Mouse (Mus musculus) forebrain, postnatal 0 days (tissue): ENCODE results near the gene Flnb. TPM values are rescaled to one million over a fixed set of nuclear protein-coding genes. Genes with fewer than 3 reads are reported as not detected.

ENCODE experiments used
- ATAC-seq: fragments of 200-750 bp; cut with Nextera tagmentation; 2 replicates; pipeline ENCODE4 v1.8.0; 2017; ENCODE audit warnings: mild to moderate bottlenecking, moderate library complexity
- DNase-seq: peaks from one replicate; pipeline ENCODE4 v3.0.0-alpha.2; 2015
- H3K27ac ChIP-seq: fragments of 300-500 bp; sonication (generic); 2 replicates; pipeline ENCODE4 v1.5.1; 2014; ENCODE audit warnings: low read depth, mild to moderate bottlenecking, antibody characterized with exemption, low read length, moderate library complexity, mixed read lengths
- H3K27me3 ChIP-seq: fragments of 300-500 bp; sonication (generic); 2 replicates; pipeline ENCODE4 v1.6.1; 2014; ENCODE audit warnings: mild to moderate bottlenecking, low read length, mixed read lengths; ENCODE audit not compliant: insufficient read depth
- H3K36me3 ChIP-seq: fragments of 300-500 bp; sonication (generic); 2 replicates; pipeline ENCODE4 v1.6.1; 2014; ENCODE audit warnings: mild to moderate bottlenecking, moderate library complexity; ENCODE audit not compliant: insufficient read depth
- H3K4me1 ChIP-seq: fragments of 300-500 bp; sonication (generic); 2 replicates; pipeline ENCODE4 v1.6.1; 2014; ENCODE audit warnings: antibody characterized with exemption; ENCODE audit not compliant: insufficient read depth
- H3K4me2 ChIP-seq: fragments of 300-500 bp; sonication (generic); 2 replicates; pipeline ENCODE4 v1.6.1; 2014; ENCODE audit warnings: low read depth, mild to moderate bottlenecking, moderate library complexity
- H3K4me3 ChIP-seq: fragments of 300-500 bp; sonication (generic); 2 replicates; pipeline ENCODE4 v1.5.1; 2014; ENCODE audit warnings: low read depth, low read length, mixed read lengths
- H3K9ac ChIP-seq: fragments of 300-500 bp; sonication (generic); 2 replicates; pipeline ENCODE4 v1.6.1; 2014; ENCODE audit warnings: mild to moderate bottlenecking
- H3K9me3 ChIP-seq: fragments of 300-500 bp; sonication (generic); 2 replicates; pipeline ENCODE4 v1.6.1; 2016; ENCODE audit warnings: low read length
- CTCF ChIP-seq: sonication (generic); IDR thresholded peaks from 2 replicates; pipeline ENCODE4 v1.5.1; 2016; ENCODE audit warnings: antibody characterized with exemption, control low read depth, low read depth
- WGBS: fragments of 180-500 bp; shearing (Covaris S2); extraction: QIAGEN DNeasy Blood & Tissue Kit; methylation state at CpG from one replicate; pipeline ENCODE4 v1.1.7; 2014; 5-methylcytosine and 5-hydroxymethylcytosine counted together
- polyA plus RNA-seq: library from polyadenylated mRNA; unstranded; fragments of >200 nt; fragmentation: Nextera tagmentation; extraction: Ambion mirVana; gene quantifications from 2 replicates; pipeline ENCODE4 v1.2.1, GENCODE M21; 2015
- total RNA-seq: library from RNA; depleted of rRNA; stranded (reverse); fragments of >200 nt; gene quantifications from 2 replicates; pipeline ENCODE4 v1.2.3, GENCODE M21; 2014

The Flnb gene
- total and polyA plus RNA-seq, 2 experiments from 2014 or later: 2.3 to 22.5 TPM

DNA sequence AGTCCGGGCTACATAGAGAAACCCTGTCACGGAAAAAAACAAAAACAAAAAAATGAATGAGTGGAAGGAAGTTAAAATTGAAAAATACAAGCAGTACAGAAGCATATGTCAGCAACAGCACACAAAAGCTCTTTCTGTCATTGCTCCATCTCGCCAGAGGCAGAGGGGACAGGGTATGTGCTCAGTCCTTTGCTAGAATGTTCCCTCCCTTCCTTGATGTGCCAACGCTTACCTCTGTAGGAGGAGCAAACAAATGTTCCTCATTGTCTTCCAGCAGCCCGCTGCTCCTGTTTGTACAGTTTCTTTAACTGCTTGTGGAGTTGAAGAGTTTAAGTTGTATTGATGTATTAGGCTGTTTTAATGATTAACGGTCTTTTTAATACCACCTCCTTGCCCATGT is 37.3 kb downstream of the Flnb start:
- DNase-seq: no peak

DNA sequence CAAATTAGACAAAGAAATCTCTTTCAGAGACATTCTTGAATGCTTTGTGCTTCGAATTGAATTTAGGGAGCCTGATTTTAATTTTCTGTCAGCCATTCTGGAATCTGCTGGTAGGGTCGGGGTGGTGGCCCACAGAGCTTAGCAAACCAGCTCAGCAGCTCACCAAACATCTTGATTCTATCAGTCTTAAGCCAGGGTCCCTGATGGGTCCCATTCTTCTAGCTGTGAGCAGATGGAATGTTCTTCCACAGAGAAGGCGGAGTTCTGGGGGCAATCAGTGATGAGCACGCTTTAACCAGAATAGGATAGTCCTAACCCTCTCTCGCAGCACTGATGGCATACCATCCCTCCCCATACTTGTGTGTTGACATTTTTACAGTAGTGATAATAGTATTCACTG is 37.7 kb downstream of the Flnb start:
- H3K4me2 ChIP-seq: no peak overlapping the region
- 49% methylated on average over 5 of the region's 5 CpGs for WGBS

More for the DNA sequence above, 37.3 kb downstream of the Flnb start:
- ATAC-seq: no peak
- H3K4me3 ChIP-seq: no peak overlapping the region
- no peaks in the 10 kb centered on the region for H3K36me3 ChIP-seq
- WGBS: 39% methylated on average over 6 of the region's 6 CpGs
- no peak overlapping the region for H3K4me2 ChIP-seq
- no peaks in the 10 kb centered on the region for H3K27me3 ChIP-seq
- TF ChIP-seq CTCF: no peak
- no peak overlapping the region for H3K9ac ChIP-seq
- no peak overlapping the region for H3K27ac ChIP-seq
- no peaks in the 10 kb centered on the region for H3K9me3 ChIP-seq
- H3K4me1 ChIP-seq: no peaks in the 10 kb centered on the region

DNA sequence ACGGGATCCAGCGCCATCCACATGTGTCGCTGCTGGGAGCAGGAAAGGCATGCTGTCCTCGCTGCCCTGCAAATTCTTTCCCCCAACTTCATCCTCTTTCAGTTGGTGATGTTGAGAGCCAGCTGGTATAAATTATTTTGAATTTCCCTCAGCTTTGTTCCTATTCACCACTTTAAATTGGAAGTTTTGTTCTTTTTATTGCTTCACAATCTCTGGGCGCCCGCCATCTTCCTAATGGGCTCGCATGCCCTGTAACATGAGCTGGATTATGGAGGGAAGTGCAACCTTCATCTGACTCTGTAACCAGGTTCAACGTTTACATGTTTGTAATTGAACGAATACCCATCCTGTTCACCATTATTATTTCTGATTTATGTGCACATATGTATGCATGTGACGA is 38.6 kb downstream of the Flnb start:
- ATAC-seq: no peak
- Histone ChIP-seq H3K27ac (no peak overlapping the region), H3K4me3 (no peak overlapping the region), H3K9ac (no peak overlapping the region), H3K36me3 (no peaks in the 10 kb centered on the region), H3K9me3 (no peaks in the 10 kb centered on the region), H3K27me3 (no peaks in the 10 kb centered on the region), H3K4me2 (no peak overlapping the region), H3K4me1 (no peaks in the 10 kb centered on the region)
- TF ChIP-seq CTCF: no peak
- no peak for DNase-seq
- WGBS: 57% methylated on average over 10 of the region's 10 CpGs

More for the DNA sequence above, 37.7 kb downstream of the Flnb start:
- H3K27ac ChIP-seq: no peak overlapping the region
- no peaks in the 10 kb centered on the region for H3K36me3 ChIP-seq
- no peaks in the 10 kb centered on the region for H3K9me3 ChIP-seq
- no peaks in the 10 kb centered on the region for H3K4me1 ChIP-seq
- H3K4me3 ChIP-seq: no peak overlapping the region
- TF ChIP-seq CTCF: no peak
- H3K27me3 ChIP-seq: no peaks in the 10 kb centered on the region
- no peak for DNase-seq
- H3K9ac ChIP-seq: no peak overlapping the region
- ATAC-seq: 0 out of 2 replicates have a peak, but pooled peaks have one; percentile 6

DNA sequence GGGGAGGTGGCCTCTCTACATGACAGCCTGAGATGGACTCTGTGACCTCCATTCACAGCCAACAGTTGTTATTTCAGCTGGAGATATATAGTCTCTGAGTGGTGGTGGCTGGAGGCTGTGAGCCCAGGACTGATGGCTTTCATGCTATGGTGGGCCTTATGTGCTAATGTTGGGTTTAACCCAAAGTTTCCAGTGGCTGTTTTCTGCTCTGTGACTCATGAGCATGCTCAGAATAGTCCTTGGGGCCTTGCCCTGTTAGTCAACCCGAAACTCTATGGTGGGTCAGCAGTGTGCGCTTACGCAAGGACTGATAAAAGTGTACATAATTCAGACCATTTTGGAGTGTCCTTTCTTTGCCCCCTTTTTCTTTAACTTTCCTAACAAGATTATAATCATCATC is 40.1 kb downstream of the Flnb start:
- 91% methylated on average over 3 of the region's 3 CpGs for WGBS
- ATAC-seq: no peak
- TF ChIP-seq CTCF: no peak
- Histone ChIP-seq H3K4me2 (no peak overlapping the region), H3K4me3 (no peak overlapping the region), H3K4me1 (no peaks in the 10 kb centered on the region), H3K27me3 (no peaks in the 10 kb centered on the region), H3K27ac (no peak overlapping the region), H3K36me3 (no peaks in the 10 kb centered on the region), H3K9ac (no peak overlapping the region), H3K9me3 (no peaks in the 10 kb centered on the region)
- no peak for DNase-seq

DNA sequence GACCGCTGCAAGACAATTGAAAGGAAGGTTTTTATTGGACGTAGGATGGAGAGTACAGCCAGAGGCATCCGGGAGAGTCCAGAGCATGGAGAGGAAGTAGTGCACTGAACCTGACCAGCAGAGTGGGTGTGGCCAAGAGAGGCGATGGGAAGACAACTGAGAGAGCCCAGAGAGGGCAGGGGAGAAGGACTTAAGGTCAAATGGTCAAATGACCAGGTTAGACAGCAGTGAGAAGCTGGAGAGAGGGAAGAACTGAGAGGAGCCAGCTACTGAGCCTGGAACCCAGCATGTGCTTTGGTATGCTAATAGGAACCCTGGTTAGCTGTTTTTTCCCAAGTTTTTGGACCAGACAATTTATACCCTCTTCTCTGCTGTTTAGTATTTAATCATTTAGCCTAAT is 40.7 kb downstream of the Flnb start:
- 73% methylated on average over 4 of the region's 4 CpGs for WGBS
- TF ChIP-seq CTCF: no peak
- H3K27ac ChIP-seq: no peak overlapping the region
- H3K36me3 ChIP-seq: no peaks in the 10 kb centered on the region
- H3K9ac ChIP-seq: no peak overlapping the region
- H3K4me2 ChIP-seq: no peak overlapping the region
- ATAC-seq: no peak
- H3K9me3 ChIP-seq: no peaks in the 10 kb centered on the region
- H3K4me3 ChIP-seq: no peak overlapping the region
- no peak for DNase-seq
- H3K27me3 ChIP-seq: no peaks in the 10 kb centered on the region
- no peaks in the 10 kb centered on the region for H3K4me1 ChIP-seq

DNA sequence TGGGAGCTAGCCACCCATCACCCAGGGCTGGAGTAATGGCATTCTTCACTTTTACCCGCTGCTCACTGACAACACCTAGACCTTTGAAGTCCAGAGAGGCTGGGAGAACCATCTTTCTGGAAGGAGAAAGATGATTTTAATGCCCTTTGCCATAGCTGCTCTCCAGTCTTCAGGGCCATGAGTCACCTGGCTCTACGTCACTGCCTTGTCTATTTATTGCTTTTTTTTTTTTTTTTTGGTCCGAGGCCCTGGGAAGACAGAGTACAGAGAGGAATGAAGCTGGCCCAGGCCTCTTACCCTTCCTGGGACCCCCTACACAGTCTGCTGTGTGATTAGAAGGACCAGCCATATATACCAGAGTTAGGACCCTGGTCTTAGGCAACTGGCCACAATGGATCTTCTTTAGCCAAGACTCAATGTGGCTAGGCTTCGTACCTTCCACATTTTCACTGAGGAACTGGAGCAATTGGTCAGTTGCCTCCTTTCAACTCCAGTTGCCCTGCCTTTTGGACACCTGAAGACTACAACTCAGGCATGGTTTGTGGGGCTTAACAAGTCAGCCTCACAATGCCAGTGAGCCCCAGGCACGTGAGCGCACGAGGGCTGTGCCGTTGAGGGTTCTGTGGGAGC is 42.9 kb downstream of the Flnb start:
- no peak for TF ChIP-seq CTCF
- Histone ChIP-seq H3K9me3 (no peaks in the 10 kb centered on the region), H3K4me1 (no peaks in the 10 kb centered on the region), H3K27ac (no peak overlapping the region), H3K36me3 (no peaks in the 10 kb centered on the region), H3K4me3 (no peak overlapping the region), H3K27me3 (no peaks in the 10 kb centered on the region), H3K9ac (no peak overlapping the region), H3K4me2 (no peak overlapping the region)
- DNase-seq (no peak), ATAC-seq (no peak)
- WGBS: 92% methylated on average over 8 of the region's 8 CpGs

DNA sequence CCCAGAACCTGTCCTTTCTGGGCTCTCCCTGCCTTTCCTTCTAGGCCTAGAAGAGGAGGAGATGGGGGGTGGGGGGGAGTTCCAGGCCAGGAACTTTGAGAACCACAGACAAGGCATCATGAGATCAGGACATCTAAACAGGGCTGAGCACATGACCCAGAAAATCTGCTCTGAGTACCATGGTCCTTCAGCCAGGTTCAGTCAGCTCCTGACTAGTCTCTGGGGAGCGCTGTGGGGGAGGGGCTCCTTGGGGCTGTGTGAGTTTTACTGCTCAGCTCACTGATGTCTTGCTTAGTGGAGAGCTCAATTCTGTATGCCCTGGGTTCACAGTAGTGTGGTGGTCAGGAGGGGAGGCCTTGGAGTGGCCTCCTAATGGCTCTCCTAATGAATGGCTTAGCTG is 43.5 kb downstream of the Flnb start:
- Histone ChIP-seq H3K4me3 (no peak overlapping the region), H3K27ac (no peak overlapping the region), H3K4me2 (no peak overlapping the region), H3K4me1 (no peaks in the 10 kb centered on the region), H3K9me3 (no peaks in the 10 kb centered on the region), H3K9ac (no peak overlapping the region), H3K27me3 (no peaks in the 10 kb centered on the region), H3K36me3 (no peaks in the 10 kb centered on the region)
- 89% methylated on average over 1 of the region's 1 CpGs for WGBS
- DNase-seq (no peak), ATAC-seq (no peak)
- TF ChIP-seq CTCF: no peak
